Mouse (Mus musculus) liver, embryonic 12.5 days (tissue): ENCODE data around the gene Stard3. TPM values are rescaled to one million over a fixed set of nuclear protein-coding genes. Genes with fewer than 3 reads are reported as not detected.

Experiments
- ATAC-seq: fragments of 200-750 bp; cut with Nextera tagmentation; 2 replicates; pipeline ENCODE4 v1.8.0; 2017; ENCODE audit warnings: moderate number of reproducible peaks, mild to moderate bottlenecking, moderate library complexity
- H3K27ac ChIP-seq: fragments of 300-500 bp; sonication (generic); 2 replicates; pipeline ENCODE4 v1.5.1; 2016; ENCODE audit warnings: mild to moderate bottlenecking
- H3K27me3 ChIP-seq: fragments of 300-500 bp; sonication (generic); replicated peaks from 2 replicates; pipeline ENCODE4 v1.6.1; 2016; ENCODE audit warnings: mild to moderate bottlenecking, moderate library complexity
- H3K36me3 ChIP-seq: fragments of 300-500 bp; sonication (generic); 2 replicates; pipeline ENCODE4 v1.6.1; 2016; ENCODE audit warnings: mild to moderate bottlenecking, moderate library complexity
- H3K4me1 ChIP-seq: fragments of 300-500 bp; sonication (generic); 2 replicates; pipeline ENCODE4 v1.6.1; 2016
- H3K4me2 ChIP-seq: fragments of 300-500 bp; sonication (generic); 2 replicates; pipeline ENCODE4 v1.6.1; 2016; ENCODE audit warnings: mild to moderate bottlenecking, moderate library complexity
- H3K4me3 ChIP-seq: fragments of 300-500 bp; sonication (generic); 2 replicates; pipeline ENCODE4 v1.5.1; 2016; ENCODE audit warnings: mild to moderate bottlenecking, moderate library complexity
- H3K9ac ChIP-seq: fragments of 300-500 bp; sonication (generic); 2 replicates; pipeline ENCODE4 v1.6.1; 2016; ENCODE audit warnings: mild to moderate bottlenecking, moderate library complexity
- H3K9me3 ChIP-seq: fragments of 300-500 bp; sonication (generic); replicated peaks from 2 replicates; pipeline ENCODE4 v1.6.1; 2016; ENCODE audit warnings: mild to moderate bottlenecking, moderate library complexity
- WGBS: fragments of 180-500 bp; shearing (Covaris S2); methylation state at CpG from one replicate; pipeline ENCODE4 v1.1.7; 2016; ENCODE audit not compliant: insufficient replicate concordance; 5-methylcytosine and 5-hydroxymethylcytosine counted together
- polyA plus RNA-seq: library from polyadenylated mRNA; unstranded; fragments of >200 nt; fragmentation: Nextera tagmentation; extraction: Ambion mirVana; gene quantifications from 2 replicates; pipeline ENCODE4 v1.2.1, GENCODE M21; 2016

Stard3 gene
- polyA plus RNA-seq, 1 experiment from 2014 or later: 18.9 TPM

DNA sequence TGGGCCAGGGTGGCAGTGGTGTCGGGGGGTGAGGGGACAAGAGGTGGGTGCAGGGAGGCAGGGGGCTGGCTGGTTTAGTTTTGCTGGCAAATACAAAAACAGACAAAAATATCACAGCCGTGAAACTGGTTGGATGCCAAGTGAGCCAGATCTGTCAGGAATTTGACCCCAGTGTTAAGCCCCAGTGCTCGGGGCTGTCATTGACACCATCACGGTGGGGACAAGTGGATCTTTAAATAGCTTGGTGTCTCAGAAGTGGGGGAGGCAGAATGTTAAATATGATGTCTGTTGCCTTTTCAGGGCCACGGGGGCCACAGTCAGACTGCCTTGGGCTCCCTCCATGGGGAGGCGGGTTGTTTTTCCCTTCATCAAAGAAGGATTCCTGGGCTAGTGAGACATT lies 36.1 kb downstream of the Stard3 start:
- Histone ChIP-seq H3K4me1 (peaks cover 43% of the 10 kb centered on the region), H3K9me3 (no peaks in the 10 kb centered on the region), H3K27ac (peak overlapping the region; percentile 72), H3K9ac (no peak overlapping the region), H3K4me2 (no peak overlapping the region), H3K27me3 (peaks cover 27% of the 10 kb centered on the region), H3K4me3 (no peak overlapping the region), H3K36me3 (no peaks in the 10 kb centered on the region)
- ATAC-seq: no peak
- WGBS: 68% methylated on average over 6 of the region's 6 CpGs

DNA sequence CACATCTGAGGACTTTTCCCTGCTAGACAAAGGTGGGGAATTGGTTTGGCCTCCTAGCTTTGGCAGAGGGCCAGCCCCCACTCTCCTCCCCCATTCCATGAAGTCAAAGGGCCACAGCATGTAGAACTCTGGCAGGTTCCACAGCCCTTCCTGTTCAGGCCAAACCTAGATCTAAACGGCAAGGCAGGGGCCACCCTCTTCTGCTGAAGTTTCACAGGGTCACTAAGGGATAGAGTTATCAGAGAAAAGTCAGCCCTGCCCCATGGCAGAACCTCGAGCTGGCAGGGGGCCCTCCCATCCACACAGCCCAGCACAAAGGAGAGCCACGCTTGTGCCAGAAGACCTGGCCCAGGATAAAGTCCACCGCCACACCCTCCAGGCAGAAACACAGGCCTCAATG lies 36.9 kb downstream of the Stard3 start:
- no peaks in the 10 kb centered on the region for H3K36me3 ChIP-seq
- no peaks in the 10 kb centered on the region for H3K9me3 ChIP-seq
- WGBS: 22% methylated on average over 4 of the region's 4 CpGs
- peaks cover 19% of the 10 kb centered on the region for H3K27me3 ChIP-seq
- H3K4me1 ChIP-seq: peaks cover 43% of the 10 kb centered on the region
- peak overlapping the region; percentile 69 for H3K27ac ChIP-seq
- H3K4me3 ChIP-seq: no peak overlapping the region
- ATAC-seq: peak; percentile 48
- 0 out of 2 replicates have a peak overlapping the region, but pooled peaks have one; percentile 4 for H3K9ac ChIP-seq
- no peak overlapping the region for H3K4me2 ChIP-seq

DNA sequence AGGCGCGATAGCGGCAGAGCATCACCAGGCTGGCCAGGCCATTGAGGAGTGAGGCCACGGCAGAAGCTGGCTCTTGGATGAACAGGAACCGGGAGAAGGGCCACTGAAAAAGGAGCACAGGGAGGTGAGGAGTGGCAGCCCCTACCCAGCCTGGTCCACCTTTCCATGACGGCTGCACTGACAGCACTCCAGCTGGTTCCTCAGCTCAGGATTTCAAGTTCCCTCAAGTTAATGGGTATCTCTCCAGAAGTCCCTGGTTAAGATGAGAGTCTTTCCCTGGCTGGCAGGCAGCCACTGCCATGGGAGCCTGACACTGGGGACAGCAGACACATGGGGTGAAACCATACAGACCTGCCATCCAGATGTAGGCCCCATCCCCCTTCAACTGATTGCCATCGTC lies 39.8 kb downstream of the Stard3 start:
- Histone ChIP-seq H3K27me3 (peaks cover 11% of the 10 kb centered on the region), H3K4me1 (peaks cover 38% of the 10 kb centered on the region)
- ATAC-seq: no peak

DNA sequence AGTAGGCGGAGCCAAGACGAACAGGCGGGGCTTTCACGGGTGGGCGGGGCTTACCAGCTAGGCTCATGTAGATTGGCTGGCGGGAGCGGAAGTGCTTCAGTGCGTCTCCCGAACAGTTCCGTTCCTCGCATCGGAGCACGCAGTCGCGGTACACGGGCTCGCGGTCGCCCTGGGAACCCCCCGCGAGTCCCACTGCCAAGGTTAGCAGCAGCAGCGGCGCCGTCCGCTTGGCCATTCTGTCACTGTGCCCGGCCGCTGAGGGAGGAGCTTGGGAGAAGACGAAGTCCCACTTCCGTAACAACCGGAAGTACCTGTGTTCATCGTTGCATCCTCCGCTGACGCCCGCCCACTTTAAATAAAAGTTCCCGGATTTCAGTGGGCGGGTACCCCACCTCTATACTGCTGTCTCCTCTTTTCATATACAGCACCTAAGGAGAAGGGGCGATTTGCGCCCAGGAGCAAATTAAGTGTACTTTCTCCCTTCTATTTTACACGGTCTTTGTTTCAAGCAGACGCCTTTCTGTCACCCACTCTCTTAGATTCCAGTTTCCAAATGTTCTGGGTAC lies 42.1 kb downstream of the Stard3 start, which contains the start of gene Pgap3:
TSS of gene Pgap3 (minus strand) at position 330 of the 566 bp plus-strand sequence.
- H3K4me1 ChIP-seq: peaks cover 15% of the 10 kb centered on the region

More for the DNA sequence above, 39.8 kb downstream of the Stard3 start:
- H3K4me2 ChIP-seq: no peak overlapping the region
- no peak overlapping the region for H3K9ac ChIP-seq
- H3K9me3 ChIP-seq: no peaks in the 10 kb centered on the region
- no peaks in the 10 kb centered on the region for H3K36me3 ChIP-seq
- H3K4me3 ChIP-seq: no peak overlapping the region
- WGBS: 86% methylated on average over 7 of the region's 7 CpGs
- no peak overlapping the region for H3K27ac ChIP-seq

DNA sequence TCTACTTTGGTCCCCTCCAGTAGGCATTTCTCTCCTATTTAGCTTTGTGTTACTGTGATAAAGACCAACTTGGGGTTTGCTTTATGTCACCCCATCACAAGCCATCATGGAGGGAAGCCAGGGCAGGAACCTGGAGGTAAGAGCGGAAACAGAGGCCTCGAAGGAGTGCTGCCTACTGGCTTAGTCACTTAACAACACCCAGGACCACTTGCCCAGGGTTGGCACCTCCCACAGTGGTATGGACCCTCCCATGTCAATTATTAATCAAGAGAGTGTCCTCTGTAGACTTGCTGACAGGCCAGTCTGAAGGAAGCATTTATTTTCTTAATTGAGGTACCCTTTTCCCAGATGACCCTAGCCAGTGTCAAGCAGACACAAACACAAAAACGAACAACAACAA lies 42.6 kb downstream of the Stard3 start:
- no peak for ATAC-seq
- Histone ChIP-seq H3K27ac (peak overlapping the region; percentile 87; the same call in 1 of the 2 replicates), H3K4me2 (peak overlapping the region; percentile 73), H3K9ac (peak overlapping the region; percentile 76; the same call in 1 of the 2 replicates), H3K36me3 (no peaks in the 10 kb centered on the region), H3K9me3 (no peaks in the 10 kb centered on the region), H3K4me1 (peaks cover 12% of the 10 kb centered on the region), H3K4me3 (peak overlapping the region; percentile 73), H3K27me3 (peaks cover 28% of the 10 kb centered on the region)
- WGBS: 58% methylated on average over 3 of the region's 3 CpGs

More for the DNA sequence above, 42.1 kb downstream of the Stard3 start, which contains the start of gene Pgap3:
- ATAC-seq: peak; percentile 84
- Histone ChIP-seq H3K4me2 (peak within 1 kb of the TSS; percentile 73), H3K9me3 (no peaks in the 10 kb centered on the region), H3K27ac (peak within 1 kb of the TSS; percentile 87), H3K36me3 (no peaks in the 10 kb centered on the region), H3K4me3 (peak within 1 kb of the TSS; percentile 73), H3K9ac (peak within 1 kb of the TSS; percentile 76), H3K27me3 (peaks cover 28% of the 10 kb centered on the region)
- under 1% methylated on average over 40 of the region's 40 CpGs for WGBS

DNA sequence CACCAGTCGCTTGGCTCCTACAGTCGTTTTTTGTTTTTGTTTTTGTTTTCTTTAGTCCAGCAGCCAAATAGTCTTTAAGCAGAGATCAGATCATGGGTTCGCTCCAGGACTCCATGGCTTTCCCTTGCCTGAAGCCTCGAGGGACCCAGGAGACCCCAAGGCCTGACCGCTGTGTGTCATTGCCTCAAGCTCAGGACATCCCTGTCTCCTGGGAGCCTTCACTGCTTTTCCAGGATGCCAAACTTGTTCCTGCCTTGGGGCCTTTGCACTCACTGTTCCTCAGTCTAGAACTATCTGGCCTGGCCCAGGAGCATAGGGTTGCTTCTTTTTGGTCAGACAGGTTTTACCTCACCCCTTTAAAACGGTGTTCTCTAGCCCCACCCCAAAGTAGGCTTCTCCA lies 48.5 kb downstream of the Stard3 start:
- Histone ChIP-seq H3K27ac (no peak overlapping the region), H3K4me2 (no peak overlapping the region)
- WGBS: 65% methylated on average over 6 of the region's 6 CpGs

DNA sequence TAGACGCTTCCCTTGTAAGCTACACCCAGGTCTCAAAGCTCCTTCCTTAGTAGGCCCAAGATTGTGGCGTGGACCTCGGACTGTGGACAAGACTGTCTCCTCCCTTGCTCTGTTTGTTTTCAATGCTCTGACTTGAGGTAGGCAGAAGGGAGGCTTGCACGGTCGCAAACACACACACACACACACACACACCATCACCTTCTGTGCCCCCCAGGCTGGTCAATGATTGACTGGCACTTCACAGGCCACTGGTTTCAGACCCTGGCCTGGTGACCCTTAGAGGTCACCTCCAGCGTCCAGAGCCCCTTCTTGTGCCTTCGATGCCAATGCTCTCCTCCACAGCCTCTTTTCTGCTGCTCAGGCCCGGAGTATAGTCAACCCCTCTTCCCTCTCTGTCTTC lies 50.7 kb downstream of the Stard3 start:
- no peaks in the 10 kb centered on the region for H3K36me3 ChIP-seq
- WGBS: 52% methylated on average over 8 of the region's 8 CpGs
- no peak for ATAC-seq
- no peak overlapping the region for H3K27ac ChIP-seq
- peak overlapping the region; percentile 31 for H3K4me2 ChIP-seq
- peaks cover 14% of the 10 kb centered on the region for H3K4me1 ChIP-seq
- no peak overlapping the region for H3K9ac ChIP-seq
- H3K27me3 ChIP-seq: peaks cover 64% of the 10 kb centered on the region
- no peak overlapping the region for H3K4me3 ChIP-seq
- H3K9me3 ChIP-seq: no peaks in the 10 kb centered on the region

More for the DNA sequence above, 48.5 kb downstream of the Stard3 start:
- peaks cover 10% of the 10 kb centered on the region; the same call in 1 of the 2 replicates for H3K4me1 ChIP-seq
- H3K4me3 ChIP-seq: no peak overlapping the region
- peaks cover 56% of the 10 kb centered on the region for H3K27me3 ChIP-seq
- no peak for ATAC-seq
- no peaks in the 10 kb centered on the region for H3K9me3 ChIP-seq
- no peak overlapping the region for H3K9ac ChIP-seq
- no peaks in the 10 kb centered on the region for H3K36me3 ChIP-seq

DNA sequence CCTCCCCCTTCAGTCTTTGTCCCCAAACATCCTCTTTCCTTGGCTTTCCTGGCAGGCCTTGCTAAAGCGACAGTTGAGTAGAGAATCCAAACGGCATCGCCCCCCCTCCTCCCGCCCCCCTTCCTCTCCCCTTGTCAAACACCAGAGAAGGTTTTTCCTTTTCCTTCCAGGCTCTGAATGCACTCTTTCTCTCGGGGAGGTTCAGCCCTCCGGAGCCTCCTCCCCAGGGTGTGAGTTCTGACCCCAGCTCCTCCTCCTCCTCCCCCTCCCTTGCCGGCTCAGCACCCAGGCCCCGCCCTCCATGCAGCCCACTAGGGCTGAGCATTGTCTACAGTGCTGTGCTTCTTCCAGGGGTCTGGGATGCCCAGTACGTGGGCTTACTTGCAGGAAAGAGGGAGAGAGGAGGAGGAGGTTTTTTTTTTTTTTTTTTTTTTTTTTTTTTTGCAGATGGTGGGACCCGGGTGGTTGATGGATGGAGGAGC lies 51.2 kb downstream of the Stard3 start:
- H3K27ac ChIP-seq: no peak overlapping the region
- ATAC-seq: 0 out of 2 replicates have a peak, but pooled peaks have one; percentile 13
- H3K4me1 ChIP-seq: peaks cover 14% of the 10 kb centered on the region
- peak overlapping the region; percentile 31 for H3K4me2 ChIP-seq
- peaks cover 68% of the 10 kb centered on the region for H3K27me3 ChIP-seq
- no peak overlapping the region for H3K4me3 ChIP-seq
- 6% methylated on average over 9 of the region's 10 CpGs for WGBS
- no peaks in the 10 kb centered on the region for H3K36me3 ChIP-seq
- no peaks in the 10 kb centered on the region for H3K9me3 ChIP-seq
- no peak overlapping the region for H3K9ac ChIP-seq

DNA sequence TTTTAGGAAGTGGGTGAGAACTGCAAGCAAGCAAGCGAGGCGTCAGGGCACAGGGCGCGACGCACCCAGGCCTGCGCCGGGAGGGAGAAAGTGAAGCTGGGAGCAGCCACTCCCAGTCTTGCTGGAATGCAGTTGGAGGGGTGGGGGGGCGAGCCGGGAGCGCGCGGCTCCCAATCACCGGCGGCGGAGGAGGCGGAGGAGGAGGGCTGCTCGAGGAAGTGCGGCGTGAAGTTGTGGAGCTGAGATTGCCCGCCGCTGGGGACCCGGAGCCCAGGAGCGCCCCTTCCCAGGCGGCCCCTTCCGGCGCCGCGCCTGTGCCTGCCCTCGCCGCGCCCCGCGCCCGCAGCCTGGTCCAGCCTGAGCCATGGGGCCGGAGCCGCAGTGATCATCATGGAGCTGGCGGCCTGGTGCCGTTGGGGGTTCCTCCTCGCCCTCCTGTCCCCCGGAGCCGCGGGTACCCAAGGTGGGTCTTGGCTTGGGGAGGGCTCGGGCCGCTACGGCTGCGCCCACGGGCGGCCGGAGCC lies 54.2 kb downstream of the Stard3 start, which contains the start of gene Erbb2:
TSS of gene Erbb2 (plus strand) at position 198 of the 524 bp plus-strand sequence.
- under 1% methylated on average over 49 of the region's 49 CpGs for WGBS
- no peaks in the 10 kb centered on the region for H3K9me3 ChIP-seq

DNA sequence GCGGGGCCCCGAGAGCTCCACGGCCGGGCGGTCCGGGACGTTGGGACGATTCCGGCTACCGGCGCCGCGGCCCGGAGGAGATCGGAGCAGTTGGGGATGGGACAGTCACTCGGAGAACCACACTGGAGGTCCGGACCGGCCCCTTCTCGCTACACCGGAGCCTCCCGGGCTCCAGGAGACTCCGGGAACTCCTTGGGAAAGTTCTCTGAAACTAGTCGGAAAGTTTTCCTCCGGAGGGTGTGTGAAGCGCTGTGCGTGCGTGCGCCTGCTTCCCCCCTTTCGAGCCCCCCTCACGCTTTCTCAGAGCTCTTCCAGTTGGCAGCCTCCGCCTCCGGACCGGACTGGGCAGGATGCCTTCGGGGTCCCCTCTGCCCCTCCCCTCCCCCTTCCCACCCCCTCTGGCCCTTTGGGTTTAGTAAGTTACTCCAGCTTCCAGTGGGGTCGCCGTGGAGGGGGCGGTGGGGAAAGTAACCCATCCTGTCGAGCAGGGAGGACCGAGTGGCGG lies 54.7 kb downstream of the Stard3 start:
- ATAC-seq: no peak
- WGBS: under 1% methylated on average over 40 of the region's 40 CpGs
- Histone ChIP-seq H3K9ac (peak overlapping the region; percentile 58), H3K36me3 (no peaks in the 10 kb centered on the region), H3K4me2 (peak overlapping the region; percentile 60), H3K4me3 (peak overlapping the region; percentile 60), H3K4me1 (peaks cover 23% of the 10 kb centered on the region), H3K27ac (peak overlapping the region; percentile 56; the same call in 1 of the 2 replicates), H3K27me3 (peaks cover 86% of the 10 kb centered on the region), H3K9me3 (no peaks in the 10 kb centered on the region)

More for the DNA sequence above, 54.2 kb downstream of the Stard3 start, which contains the start of gene Erbb2:
- Histone ChIP-seq H3K9ac (peak within 1 kb of the TSS; percentile 58), H3K27me3 (peaks cover 87% of the 10 kb centered on the region), H3K4me1 (peaks cover 22% of the 10 kb centered on the region), H3K36me3 (no peaks in the 10 kb centered on the region), H3K4me3 (peak within 1 kb of the TSS; percentile 60), H3K4me2 (peak within 1 kb of the TSS; percentile 60), H3K27ac (peak within 1 kb of the TSS; percentile 56; the same call in 1 of the 2 replicates)
- peak; percentile 55 for ATAC-seq

DNA sequence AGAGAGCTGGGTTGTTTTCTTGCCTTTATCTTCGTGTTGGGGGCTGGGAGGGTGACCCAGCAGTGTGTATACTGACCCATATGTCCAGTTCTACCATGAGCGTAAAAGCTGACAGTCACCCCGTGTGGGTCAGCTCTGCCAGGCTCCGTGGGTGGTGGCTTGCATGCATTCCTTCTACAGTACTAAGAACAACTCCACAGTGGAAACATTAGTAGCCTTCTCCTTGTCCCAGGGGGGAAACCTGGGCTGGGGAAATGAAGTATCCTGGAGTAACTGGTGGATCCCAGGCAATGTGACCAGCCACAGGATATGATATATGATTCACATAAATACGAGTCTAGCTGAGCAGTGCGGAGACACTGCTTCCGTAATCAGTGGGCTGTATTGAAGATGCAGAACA lies 55.6 kb downstream of the Stard3 start:
- peak overlapping the region; percentile 60; the same call in 1 of the 2 replicates for H3K4me3 ChIP-seq
- peaks cover 90% of the 10 kb centered on the region for H3K27me3 ChIP-seq
- ATAC-seq: no peak
- no peak overlapping the region for H3K9ac ChIP-seq
- 31% methylated on average over 7 of the region's 7 CpGs for WGBS
- H3K9me3 ChIP-seq: no peaks in the 10 kb centered on the region
- no peaks in the 10 kb centered on the region for H3K36me3 ChIP-seq
- H3K4me2 ChIP-seq: peak overlapping the region; percentile 60
- peaks cover 21% of the 10 kb centered on the region for H3K4me1 ChIP-seq
- H3K27ac ChIP-seq: no peak overlapping the region

DNA sequence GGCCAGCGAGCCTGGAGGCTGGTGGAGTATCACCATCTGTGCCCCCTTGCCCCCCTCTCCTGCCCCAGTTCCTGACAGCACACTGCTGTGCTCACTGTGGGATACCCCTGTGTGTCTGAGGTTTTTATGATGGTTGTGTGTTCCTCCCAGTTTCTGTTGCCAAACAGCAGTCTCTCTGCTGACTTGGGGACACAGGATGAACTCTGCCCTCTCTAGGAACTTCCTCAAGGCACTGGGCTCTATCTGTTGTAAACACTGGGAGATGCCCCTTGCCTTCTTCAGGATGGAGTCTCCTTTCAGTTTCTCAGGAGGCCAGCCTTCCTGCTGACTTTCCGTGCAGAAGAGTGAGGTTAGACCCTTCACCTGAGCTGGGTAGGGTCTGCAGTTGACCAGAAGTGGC lies 56.0 kb downstream of the Stard3 start:
- Histone ChIP-seq H3K27me3 (peaks cover 90% of the 10 kb centered on the region), H3K4me1 (peaks cover 16% of the 10 kb centered on the region), H3K4me3 (no peak overlapping the region), H3K4me2 (peak overlapping the region; percentile 60; the same call in 1 of the 2 replicates), H3K9me3 (no peaks in the 10 kb centered on the region), H3K27ac (no peak overlapping the region), H3K36me3 (no peaks in the 10 kb centered on the region), H3K9ac (no peak overlapping the region)
- no peak for ATAC-seq
- WGBS: 34% methylated on average over 2 of the region's 2 CpGs
